Mouse (Mus musculus) thymus, postnatal 4 days (tissue): ENCODE measurements around the gene Olfr1289.

Source experiments
- DNase-seq: peaks from one replicate; pipeline ENCODE4 v3.0.0; 2021

Gene Olfr1289

GRCm38 (mm10) chr2:111480519-111480918 lies at the start of gene Olfr1289:
Gene Olfr1289 (plus strand): TSS chr2:111480819.
- no peak for DNase-seq

DNA sequence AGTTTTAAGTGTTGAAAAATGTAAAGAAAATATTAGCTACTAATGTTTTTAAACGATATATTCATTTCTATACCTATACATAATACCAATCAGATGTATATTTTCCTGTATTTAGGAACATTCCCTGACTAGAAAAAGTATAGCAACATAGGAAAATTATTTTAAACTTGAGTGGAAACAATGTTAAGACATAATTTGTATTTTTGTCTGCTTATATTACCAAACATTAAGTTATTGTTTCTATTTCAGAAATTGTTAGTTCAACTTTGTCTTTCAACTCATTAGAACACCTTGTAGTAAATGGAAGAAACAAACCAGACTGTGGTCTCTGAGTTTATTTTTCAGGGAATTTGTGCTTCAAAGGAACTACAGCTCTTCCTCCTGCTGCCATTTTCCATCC lies 31.8 kb upstream of the Olfr1289 start, which contains the start of gene Olfr1287:
Olfr1287 (plus strand) TSS at position 301 of the 400 bp plus-strand sequence.
- no peak for DNase-seq

DNA sequence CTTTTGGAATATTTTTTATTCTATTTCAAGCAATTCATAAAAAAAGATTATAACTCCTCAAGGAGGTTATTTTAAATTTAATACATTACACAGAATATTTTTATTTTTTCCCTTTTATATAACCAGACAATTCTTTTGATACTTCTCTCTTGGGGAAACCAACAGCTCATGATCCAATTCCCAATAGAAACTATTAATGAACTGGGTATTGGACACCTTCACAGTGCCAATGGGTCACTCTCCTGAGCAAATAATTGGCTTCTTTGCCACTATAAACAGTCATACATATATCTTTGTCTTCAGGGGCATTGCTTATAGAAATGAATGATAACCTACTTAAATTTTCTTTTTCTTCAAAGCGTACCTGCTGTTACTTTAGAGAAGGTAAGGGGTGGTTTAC lies 6.8 kb upstream of the Olfr1289 start, which contains the start of gene Olfr1288:
Olfr1288 (plus strand) TSS at position 301 of the 400 bp plus-strand sequence.
- DNase-seq: no peak

DNA sequence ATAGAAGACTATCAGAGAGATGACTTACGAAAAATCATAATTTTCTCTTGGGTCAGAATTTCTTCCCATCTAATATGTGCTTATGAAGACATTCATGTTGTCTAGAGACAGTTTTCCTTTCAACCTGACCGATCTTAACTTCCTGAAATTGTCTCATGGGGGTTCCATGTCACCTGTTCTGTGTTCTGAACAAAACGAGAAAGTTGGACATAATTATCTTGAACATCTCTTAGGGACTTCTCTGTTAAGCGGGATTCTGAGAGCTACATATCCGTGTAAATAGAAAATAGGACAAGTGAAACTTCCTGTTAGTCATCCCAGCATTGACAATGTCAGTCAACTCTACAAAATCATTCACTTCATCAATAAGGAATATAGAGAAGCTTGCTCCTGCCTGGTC lies 13.1 kb downstream of the Olfr1289 start, which contains the start of gene Olfr1290:
Olfr1290 (minus strand) TSS at position 101 of the 400 bp plus-strand sequence.
- no peak for DNase-seq

DNA sequence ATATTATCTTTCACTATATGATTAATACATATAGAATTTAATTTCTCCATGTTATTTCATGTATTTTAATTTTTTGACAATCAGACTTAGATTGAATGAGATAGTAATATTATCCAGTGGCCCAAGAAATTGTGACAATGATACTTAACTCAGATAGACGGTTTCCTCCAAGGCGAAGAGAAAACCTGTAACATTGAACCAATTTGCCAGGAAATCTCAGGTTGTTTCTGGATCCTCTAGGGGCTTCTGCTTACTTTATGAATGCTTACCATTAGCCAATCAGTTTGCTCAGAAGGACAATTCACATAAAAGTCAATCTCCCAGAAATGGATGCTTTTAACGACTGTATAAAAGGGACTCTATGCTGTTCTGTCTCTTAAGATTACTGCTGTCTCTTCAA lies 16.3 kb downstream of the Olfr1289 start, which contains the start of gene Olfr1291-ps1:
Olfr1291-ps1 (plus strand) TSS at position 301 of the 400 bp plus-strand sequence.
- DNase-seq: no peak

GRCm38 (mm10) chr2:111517451-111517850 lies 36.8 kb downstream of the Olfr1289 start:
- DNase-seq: no peak

GRCm38 (mm10) chr2:111524903-111525302 lies 44.3 kb downstream of the Olfr1289 start, which contains the start of gene Olfr1293-ps:
Gene Olfr1293-ps (plus strand): TSS chr2:111525203.
- no peak for DNase-seq
